Mouse (Mus musculus) intestine, postnatal 0 days (tissue): Measurements from ENCODE around the gene Tmem274. TPM values are rescaled to one million over a fixed set of nuclear protein-coding genes. Genes with fewer than 3 reads are reported as not detected.

ENCODE experiments used
- ATAC-seq: fragments of 200-750 bp; cut with Nextera tagmentation; 2 replicates; pipeline ENCODE4 v1.8.0; 2017; ENCODE audit warnings: mild to moderate bottlenecking, moderate TSS enrichment, moderate library complexity
- H3K27ac ChIP-seq: fragments of 300-500 bp; sonication (generic); 2 replicates; pipeline ENCODE4 v1.5.1; 2014; ENCODE audit warnings: mild to moderate bottlenecking, low read depth, low read length, moderate library complexity
- H3K27me3 ChIP-seq: fragments of 300-500 bp; sonication (generic); replicated peaks from 2 replicates; pipeline ENCODE4 v1.6.1; 2014; ENCODE audit warnings: low read length, mixed read lengths; ENCODE audit not compliant: control insufficient read depth, insufficient read depth
- H3K36me3 ChIP-seq: fragments of 300-500 bp; sonication (generic); 2 replicates; pipeline ENCODE4 v1.6.1; 2014; ENCODE audit warnings: mild to moderate bottlenecking, moderate library complexity; ENCODE audit not compliant: control insufficient read depth, insufficient read depth
- H3K4me1 ChIP-seq: fragments of 300-500 bp; sonication (generic); replicated peaks from 2 replicates; pipeline ENCODE4 v1.6.1; 2014; ENCODE audit warnings: antibody characterized with exemption, low read length, mixed read lengths; ENCODE audit not compliant: control insufficient read depth, insufficient read depth
- H3K4me2 ChIP-seq: fragments of 300-500 bp; sonication (generic); replicated peaks from 2 replicates; pipeline ENCODE4 v1.6.1; 2014; ENCODE audit warnings: low read depth, mild to moderate bottlenecking, moderate library complexity
- H3K4me3 ChIP-seq: fragments of 300-500 bp; sonication (generic); 2 replicates; pipeline ENCODE4 v1.5.1; 2014; ENCODE audit warnings: low read depth, low read length
- H3K9ac ChIP-seq: fragments of 300-500 bp; sonication (generic); 2 replicates; pipeline ENCODE4 v1.6.1; 2014; ENCODE audit warnings: mild to moderate bottlenecking, low read depth, low read length
- H3K9me3 ChIP-seq: fragments of 300-500 bp; sonication (generic); 2 replicates; pipeline ENCODE4 v1.6.1; 2016; ENCODE audit warnings: mixed run types; ENCODE audit not compliant: control insufficient read depth
- CTCF ChIP-seq: sonication (generic); IDR thresholded peaks from 2 replicates; pipeline ENCODE4 v1.5.1; 2016; ENCODE audit warnings: low read depth, mild to moderate bottlenecking, control low read depth, antibody characterized with exemption, moderate library complexity
- WGBS: fragments of 180-500 bp; shearing (Covaris S2); extraction: QIAGEN DNeasy Blood & Tissue Kit; methylation state at CpG from one replicate; pipeline ENCODE4 v1.1.7; 2014; 5-methylcytosine and 5-hydroxymethylcytosine counted together
- polyA plus RNA-seq: library from polyadenylated mRNA; unstranded; fragments of >200 nt; fragmentation: Nextera tagmentation; extraction: Ambion mirVana; gene quantifications from 2 replicates; pipeline ENCODE4 v1.2.1, GENCODE M21; 2015

The Tmem274 gene
- polyA plus RNA-seq, 1 experiment from 2014 or later = not detected

DNA sequence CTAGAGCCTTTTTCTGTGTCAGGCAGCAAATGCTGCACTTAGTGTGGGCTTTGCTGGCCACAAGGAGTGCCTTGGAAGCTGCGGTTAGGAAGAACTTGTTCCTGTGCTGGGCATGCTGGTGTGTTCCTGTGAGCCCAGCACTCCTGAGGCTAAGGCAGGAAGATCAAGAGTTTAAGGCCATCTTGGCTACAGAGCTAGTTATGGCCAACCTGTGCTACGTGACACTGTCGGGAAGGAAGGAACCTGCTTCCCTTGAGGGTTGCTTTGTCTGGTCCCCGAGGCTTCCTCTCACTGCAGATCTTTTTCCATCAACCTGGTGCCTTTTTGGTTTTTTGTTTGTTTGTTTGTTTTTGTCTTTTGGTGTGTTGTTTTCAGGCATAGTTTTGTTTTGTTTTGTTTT lies 48.0 kb downstream of the Tmem274 start:
- Histone ChIP-seq H3K4me3 (no peak overlapping the region), H3K36me3 (no peaks in the 10 kb centered on the region), H3K27me3 (no peaks in the 10 kb centered on the region), H3K27ac (no peak overlapping the region), H3K4me1 (no peaks in the 10 kb centered on the region; the same call in none of the 2 replicates), H3K4me2 (no peak overlapping the region), H3K9ac (no peak overlapping the region), H3K9me3 (no peaks in the 10 kb centered on the region)
- WGBS = 87% methylated on average over 4 of the region's 4 CpGs
- no peak for ATAC-seq
- TF ChIP-seq CTCF = no peak

DNA sequence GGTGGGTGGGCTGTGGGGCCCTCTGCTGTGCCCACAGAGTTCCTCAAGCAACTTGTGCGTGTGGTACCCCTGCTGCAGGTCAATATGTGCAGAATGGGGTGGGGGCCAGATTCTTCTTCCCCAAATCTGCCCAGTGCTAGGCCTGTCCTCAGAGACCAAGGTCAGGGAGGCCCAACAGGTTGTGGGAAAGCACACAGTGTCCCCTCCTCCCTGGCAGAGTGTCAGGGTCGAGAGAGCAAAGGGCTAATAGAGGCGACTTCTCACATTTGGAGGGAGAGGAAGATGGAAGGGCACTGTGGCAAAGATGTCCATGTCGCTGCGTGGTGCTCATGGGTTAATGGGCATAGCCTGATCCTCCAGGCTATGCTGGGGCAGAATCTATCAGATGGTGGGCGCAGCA lies 48.6 kb downstream of the Tmem274 start:
- H3K9me3 ChIP-seq = no peaks in the 10 kb centered on the region

DNA sequence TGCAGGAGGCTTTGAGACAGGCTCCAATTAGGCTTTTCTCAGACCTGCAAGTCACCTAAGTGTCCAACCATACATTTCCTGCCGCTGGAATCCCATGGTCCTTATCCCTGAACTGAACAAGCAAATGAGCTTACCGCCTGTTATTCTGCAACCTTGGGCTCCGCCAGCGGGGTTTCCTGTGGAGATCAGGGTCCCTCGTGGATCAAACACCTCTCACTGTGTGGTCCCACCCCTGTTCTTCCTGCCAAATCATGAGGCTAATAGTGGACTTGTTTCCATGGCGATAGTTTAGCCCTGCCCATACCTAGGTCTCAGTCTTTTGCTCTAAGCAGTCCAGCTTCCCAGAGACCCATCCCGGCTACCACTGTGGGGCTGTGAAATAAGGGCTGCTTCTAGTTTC lies 49.2 kb downstream of the Tmem274 start:
- no peaks in the 10 kb centered on the region for H3K36me3 ChIP-seq
- H3K27me3 ChIP-seq = no peaks in the 10 kb centered on the region
- no peak overlapping the region for H3K4me2 ChIP-seq
- no peaks in the 10 kb centered on the region for H3K9me3 ChIP-seq
- H3K27ac ChIP-seq = no peak overlapping the region
- no peak for TF ChIP-seq CTCF
- WGBS = 48% methylated on average over 7 of the region's 7 CpGs
- ATAC-seq = no peak
- H3K4me1 ChIP-seq = no peaks in the 10 kb centered on the region; the same call in none of the 2 replicates
- H3K9ac ChIP-seq = no peak overlapping the region
- no peak overlapping the region for H3K4me3 ChIP-seq

More for the DNA sequence above, 48.6 kb downstream of the Tmem274 start:
- no peak overlapping the region for H3K27ac ChIP-seq
- H3K4me3 ChIP-seq = no peak overlapping the region
- TF ChIP-seq CTCF = no peak
- H3K9ac ChIP-seq = no peak overlapping the region
- H3K36me3 ChIP-seq = no peaks in the 10 kb centered on the region
- WGBS = 73% methylated on average over 6 of the region's 6 CpGs
- H3K27me3 ChIP-seq = no peaks in the 10 kb centered on the region
- no peaks in the 10 kb centered on the region; the same call in none of the 2 replicates for H3K4me1 ChIP-seq
- no peak overlapping the region for H3K4me2 ChIP-seq
- ATAC-seq = no peak

- no peak overlapping the region for H3K4me3 ChIP-seq
- no peaks in the 10 kb centered on the region for H3K27me3 ChIP-seq
- H3K9ac ChIP-seq = no peak overlapping the region
- H3K4me2 ChIP-seq = no peak overlapping the region
- no peak for TF ChIP-seq CTCF
- H3K4me1 ChIP-seq = no peaks in the 10 kb centered on the region; the same call in 1 of the 2 replicates
- peak overlapping the region; percentile 15; the same call in 1 of the 2 replicates for H3K27ac ChIP-seq
- WGBS = 63% methylated on average over 15 of the region's 15 CpGs
- H3K9me3 ChIP-seq = no peaks in the 10 kb centered on the region
- ATAC-seq = no peak
- H3K36me3 ChIP-seq = no peaks in the 10 kb centered on the region
These were observed 50.6 kb downstream of the Tmem274 start for GRCm38 (mm10) chr4:149527621-149528354.

- no peak overlapping the region for H3K4me3 ChIP-seq
- H3K27ac ChIP-seq = no peak overlapping the region
- no peaks in the 10 kb centered on the region for H3K27me3 ChIP-seq
- H3K9ac ChIP-seq = no peak overlapping the region
- TF ChIP-seq CTCF = no peak
- H3K4me1 ChIP-seq = no peaks in the 10 kb centered on the region; the same call in 1 of the 2 replicates
- H3K4me2 ChIP-seq = no peak overlapping the region
- WGBS = 75% methylated on average over 6 of the region's 6 CpGs
- no peaks in the 10 kb centered on the region for H3K36me3 ChIP-seq
- no peaks in the 10 kb centered on the region for H3K9me3 ChIP-seq
- ATAC-seq = no peak
These were observed 52.5 kb downstream of the Tmem274 start for GRCm38 (mm10) chr4:149529691-149530090.

Other genes starting within 250 kb of the Tmem274 start
- 15.2 and 18.1 TPM in 2 replicates for gene Kif1b, start 169.7 kb upstream of the Tmem274 start, polyA plus RNA-seq
- gene Ube4b, start 50.6 kb upstream of the Tmem274 start, polyA plus RNA-seq = 47.2 and 47.6 TPM in 2 replicates
- 3.8 and 4.0 TPM in 2 replicates for gene Rbp7, start 22.4 kb upstream of the Tmem274 start, polyA plus RNA-seq
- gene Nmnat1, start 7.8 kb downstream of the Tmem274 start, polyA plus RNA-seq = 10.8 and 11.0 TPM in 2 replicates
- 31.7 and 31.9 TPM in 2 replicates for gene Lzic, start 7.9 kb downstream of the Tmem274 start, polyA plus RNA-seq
- gene Ctnnbip1, start 40.9 kb downstream of the Tmem274 start, polyA plus RNA-seq = 52.8 and 53.5 TPM in 2 replicates
- 34.3 and 34.7 TPM in 2 replicates for gene Clstn1, start 109.1 kb downstream of the Tmem274 start, polyA plus RNA-seq
- 2.5 TPM in 2 replicates for gene Pik3cd, start 225.2 kb downstream of the Tmem274 start, polyA plus RNA-seq